Mouse (Mus musculus): ENCODE measurements at regions not wholly inside any gene's neighbourhood (a gene's known extent, or its start where the extent isn't known, plus 50 kb on each side); places are given as distances from the start of the nearest gene placed in this dataset.

GRCm38 (mm10) chr13:72814616-72815015 lies 186.0 kb downstream of the Irx2 start:
- no peak overlapping the region for H3K27ac ChIP-seq
- peaks cover 28% of the 10 kb centered on the region for H3K27me3 ChIP-seq (replicated peaks)
- H3K36me3 ChIP-seq, result no peaks in the 10 kb centered on the region
- H3K4me3 ChIP-seq (replicated peaks), result no peak overlapping the region
- 65% methylated on average over 7 of the region's 7 CpGs for WGBS
- ATAC-seq, result no peak
- H3K4me1 ChIP-seq (replicated peaks), result no peaks in the 10 kb centered on the region
- H3K4me2 ChIP-seq (replicated peaks), result no peak overlapping the region
- H3K9ac ChIP-seq, result no peak overlapping the region
- no peaks in the 10 kb centered on the region for H3K9me3 ChIP-seq

DNA sequence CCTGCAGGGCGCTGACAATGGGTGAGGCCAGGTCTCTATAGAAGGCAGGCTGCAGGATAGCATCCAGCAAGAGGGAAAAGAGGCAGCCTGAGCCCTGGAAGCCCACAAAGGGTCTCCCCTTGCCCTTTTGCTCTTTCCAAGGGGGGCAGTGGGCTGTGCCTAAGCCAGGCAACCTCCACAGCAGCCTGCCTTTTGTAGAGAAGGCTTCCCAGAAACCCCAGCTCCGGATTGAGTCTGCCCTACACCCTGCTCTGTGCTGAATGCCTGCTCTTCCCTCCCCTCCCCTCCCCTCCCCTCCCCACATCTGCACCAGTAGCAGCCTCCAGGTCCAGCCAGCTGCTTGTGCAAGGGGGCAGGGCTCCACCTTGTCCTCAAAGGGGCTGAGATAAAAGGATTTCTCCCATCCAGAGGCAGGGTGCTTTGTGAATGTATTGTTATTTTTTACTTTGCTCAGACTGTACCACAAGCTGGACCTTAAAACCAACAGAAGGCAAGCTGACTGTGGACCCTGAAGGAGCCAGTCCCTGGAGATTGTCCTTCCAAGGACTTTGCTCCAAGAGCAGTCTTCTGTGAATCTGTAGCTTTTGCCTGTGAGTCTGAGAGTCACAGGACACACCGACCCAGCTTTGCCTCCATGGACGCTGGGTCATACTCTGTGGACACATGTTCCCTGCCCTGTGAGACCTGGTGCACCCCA lies 186.8 kb downstream of the Irx2 start:
- H3K36me3 ChIP-seq, result no peaks in the 10 kb centered on the region

GRCm38 (mm10) chr13:72815933-72816553 lies 187.4 kb downstream of the Irx2 start:
- H3K4me3 ChIP-seq (replicated peaks), result no peak overlapping the region
- no peaks in the 10 kb centered on the region for H3K36me3 ChIP-seq
- H3K4me1 ChIP-seq (replicated peaks), result no peaks in the 10 kb centered on the region
- H3K27me3 ChIP-seq (replicated peaks), result peaks cover 28% of the 10 kb centered on the region
- ATAC-seq, result no peak
- no peak overlapping the region for H3K9ac ChIP-seq
- H3K27ac ChIP-seq, result no peak overlapping the region
- H3K4me2 ChIP-seq (replicated peaks), result no peak overlapping the region
- H3K9me3 ChIP-seq, result no peaks in the 10 kb centered on the region
- WGBS, result 8% methylated on average over 18 of the region's 18 CpGs

More for the DNA sequence above, 186.8 kb downstream of the Irx2 start:
- no peak overlapping the region for H3K4me3 ChIP-seq (replicated peaks)
- no peak overlapping the region for H3K27ac ChIP-seq
- H3K9me3 ChIP-seq, result no peaks in the 10 kb centered on the region
- H3K9ac ChIP-seq, result no peak overlapping the region
- no peak overlapping the region for H3K4me2 ChIP-seq (replicated peaks)
- no peaks in the 10 kb centered on the region for H3K4me1 ChIP-seq (replicated peaks)
- peaks cover 28% of the 10 kb centered on the region for H3K27me3 ChIP-seq (replicated peaks)
- 9% methylated on average over 4 of the region's 4 CpGs for WGBS
- ATAC-seq, result no peak

GRCm38 (mm10) chr13:72816856-72817255 lies 188.2 kb downstream of the Irx2 start:
- no peak for ATAC-seq
- H3K4me2 ChIP-seq (replicated peaks), result no peak overlapping the region
- no peak overlapping the region for H3K27ac ChIP-seq
- no peak overlapping the region for H3K9ac ChIP-seq
- WGBS, result 12% methylated on average over 8 of the region's 8 CpGs
- H3K27me3 ChIP-seq (replicated peaks), result peaks cover 28% of the 10 kb centered on the region
- no peaks in the 10 kb centered on the region for H3K36me3 ChIP-seq
- no peaks in the 10 kb centered on the region for H3K4me1 ChIP-seq (replicated peaks)
- H3K9me3 ChIP-seq, result no peaks in the 10 kb centered on the region
- H3K4me3 ChIP-seq (replicated peaks), result no peak overlapping the region

DNA sequence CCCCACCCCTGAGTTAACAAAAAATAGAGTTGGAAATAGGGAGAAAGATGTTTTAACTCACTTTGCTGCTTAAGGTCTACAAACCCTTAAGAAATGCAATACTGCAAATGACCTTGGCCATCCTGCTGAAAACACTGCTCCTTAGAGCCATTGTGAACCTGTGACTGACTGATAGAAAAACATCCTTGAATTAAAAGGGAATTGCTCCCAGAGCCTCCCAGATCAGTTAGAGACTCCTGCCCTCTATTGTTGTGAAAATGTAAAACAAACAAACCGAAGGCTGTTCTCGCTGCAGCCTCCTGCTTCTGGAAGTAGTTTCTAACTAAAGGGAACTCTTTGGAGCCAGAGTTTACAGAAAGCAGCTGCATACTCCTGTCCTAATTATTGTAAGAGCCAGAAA lies 188.9 kb downstream of the Irx2 start:
- no peak overlapping the region for H3K27ac ChIP-seq
- no peak for ATAC-seq
- no peak overlapping the region for H3K4me2 ChIP-seq (replicated peaks)
- H3K4me1 ChIP-seq (replicated peaks), result no peaks in the 10 kb centered on the region
- H3K4me3 ChIP-seq (replicated peaks), result no peak overlapping the region
- WGBS, result 15% methylated on average over 2 of the region's 2 CpGs
- H3K36me3 ChIP-seq, result no peaks in the 10 kb centered on the region
- H3K9ac ChIP-seq, result no peak overlapping the region
- H3K9me3 ChIP-seq, result no peaks in the 10 kb centered on the region
- peaks cover 28% of the 10 kb centered on the region for H3K27me3 ChIP-seq (replicated peaks)

DNA sequence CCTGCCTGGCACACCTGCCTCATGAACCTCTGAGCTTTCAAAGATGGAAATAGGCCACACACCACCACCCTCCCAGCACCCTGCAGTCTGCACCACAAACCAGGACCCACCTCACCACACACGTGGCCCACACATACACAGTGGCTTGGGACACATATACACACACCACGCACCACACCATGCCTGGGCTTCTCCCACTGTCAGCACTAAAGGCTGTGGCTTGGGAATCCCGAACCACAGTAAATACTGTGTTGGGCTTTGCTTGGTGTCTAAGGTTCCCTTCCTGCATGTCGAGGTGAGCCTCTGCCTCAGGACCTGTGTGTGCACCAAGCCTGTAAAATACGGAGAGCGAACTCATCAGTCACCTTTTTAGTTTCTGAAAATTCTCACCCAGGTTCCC lies 189.3 kb downstream of the Irx2 start:
- ATAC-seq, result no peak
- Histone ChIP-seq H3K9me3 (no peaks in the 10 kb centered on the region), H3K4me2 (replicated peaks) (no peak overlapping the region), H3K27ac (no peak overlapping the region), H3K9ac (no peak overlapping the region), H3K4me1 (replicated peaks) (no peaks in the 10 kb centered on the region), H3K36me3 (no peaks in the 10 kb centered on the region), H3K27me3 (replicated peaks) (peaks cover 28% of the 10 kb centered on the region), H3K4me3 (replicated peaks) (no peak overlapping the region)
- 13% methylated on average over 6 of the region's 6 CpGs for WGBS

DNA sequence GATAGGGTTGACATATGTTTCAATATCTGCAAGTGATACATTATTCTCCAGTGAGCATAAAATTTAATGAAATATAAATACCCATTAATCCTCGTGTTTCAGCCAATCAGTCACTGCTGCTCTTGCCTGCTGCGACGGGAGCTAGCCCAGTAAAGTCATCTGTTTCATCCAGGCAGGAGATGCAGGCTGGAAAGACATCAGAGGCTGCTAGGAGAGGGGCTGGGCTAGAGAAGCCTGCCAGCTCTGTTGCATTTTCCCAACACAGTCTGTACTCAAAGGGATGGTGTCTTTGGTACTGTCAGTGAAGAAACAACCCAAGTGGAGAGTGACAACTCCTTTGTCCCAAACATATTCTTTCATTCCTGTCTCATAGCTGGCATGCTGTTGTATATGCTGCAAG lies 198.0 kb downstream of the Irx2 start:
- ATAC-seq, result no peak
- Histone ChIP-seq H3K9me3 (no peaks in the 10 kb centered on the region), H3K9ac (no peak overlapping the region), H3K27ac (no peak overlapping the region), H3K4me3 (replicated peaks) (no peak overlapping the region), H3K4me2 (replicated peaks) (no peak overlapping the region), H3K36me3 (no peaks in the 10 kb centered on the region), H3K4me1 (replicated peaks) (no peaks in the 10 kb centered on the region), H3K27me3 (replicated peaks) (no peaks in the 10 kb centered on the region)
- WGBS, result 41% methylated on average over 3 of the region's 3 CpGs

DNA sequence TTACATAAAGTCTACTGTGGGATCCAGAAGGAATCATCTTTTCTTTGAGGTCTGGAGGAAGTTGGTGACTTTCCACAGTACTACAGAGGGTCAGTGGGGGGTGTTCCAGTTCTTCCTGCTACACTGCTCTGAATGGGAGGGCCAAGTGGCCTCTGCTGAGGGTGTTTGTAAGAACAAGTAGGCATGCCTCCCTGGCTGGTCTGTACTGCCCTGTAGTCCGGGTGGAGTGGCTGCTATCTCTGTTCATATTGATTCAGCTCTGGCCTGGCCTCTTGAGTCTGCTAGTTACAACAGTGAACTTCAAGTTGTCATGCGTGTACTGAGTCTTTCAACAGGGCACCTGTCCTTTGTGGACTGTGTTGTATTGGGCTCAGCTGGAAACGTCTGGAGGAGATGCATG lies 200.7 kb downstream of the Irx2 start:
- 65% methylated on average over 3 of the region's 3 CpGs for WGBS

GRCm38 (mm10) chr13:72833326-72833725 lies 204.7 kb downstream of the Irx2 start:
- H3K4me3 ChIP-seq (replicated peaks), result no peak overlapping the region
- no peak overlapping the region for H3K9ac ChIP-seq
- H3K36me3 ChIP-seq, result no peaks in the 10 kb centered on the region
- H3K27me3 ChIP-seq (replicated peaks), result no peaks in the 10 kb centered on the region
- 61% methylated on average over 2 of the region's 2 CpGs for WGBS
- no peaks in the 10 kb centered on the region for H3K9me3 ChIP-seq
- no peak overlapping the region for H3K27ac ChIP-seq
- ATAC-seq, result no peak
- no peak overlapping the region for H3K4me2 ChIP-seq (replicated peaks)
- no peaks in the 10 kb centered on the region for H3K4me1 ChIP-seq (replicated peaks)

More for the DNA sequence above, 200.7 kb downstream of the Irx2 start:
- no peak for ATAC-seq
- H3K4me2 ChIP-seq (replicated peaks), result no peak overlapping the region
- no peaks in the 10 kb centered on the region for H3K36me3 ChIP-seq
- no peaks in the 10 kb centered on the region for H3K4me1 ChIP-seq (replicated peaks)
- H3K9me3 ChIP-seq, result no peaks in the 10 kb centered on the region
- H3K27me3 ChIP-seq (replicated peaks), result no peaks in the 10 kb centered on the region
- no peak overlapping the region for H3K9ac ChIP-seq
- no peak overlapping the region for H3K4me3 ChIP-seq (replicated peaks)
- H3K27ac ChIP-seq, result no peak overlapping the region

DNA sequence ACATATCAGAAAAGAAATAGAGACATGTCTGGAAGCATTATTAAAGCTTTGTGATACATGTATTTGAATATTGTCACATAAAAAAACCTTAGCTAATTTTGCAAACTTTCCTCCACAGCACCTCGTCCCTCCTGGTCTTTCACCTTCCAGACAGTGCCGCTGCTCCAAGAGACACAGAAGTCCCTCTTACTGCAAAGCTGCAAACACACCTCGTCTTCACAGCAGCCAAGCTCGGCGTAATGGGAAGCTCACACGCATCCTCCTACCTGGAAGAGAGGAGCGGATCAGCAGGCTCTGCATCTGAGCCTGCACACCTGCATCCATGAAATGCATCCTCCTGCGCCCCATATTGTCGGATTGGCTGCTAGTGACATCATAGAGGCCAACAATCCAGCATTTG lies 208.4 kb downstream of the Irx2 start:
- ATAC-seq, result no peak

GRCm38 (mm10) chr13:72848097-72848496 lies 219.5 kb downstream of the Irx2 start:
- H3K27me3 ChIP-seq (replicated peaks), result no peaks in the 10 kb centered on the region
- WGBS, result 60% methylated on average over 4 of the region's 4 CpGs
- H3K4me1 ChIP-seq (replicated peaks), result no peaks in the 10 kb centered on the region
- H3K9ac ChIP-seq, result no peak overlapping the region
- no peaks in the 10 kb centered on the region for H3K9me3 ChIP-seq
- no peaks in the 10 kb centered on the region for H3K36me3 ChIP-seq
- H3K27ac ChIP-seq, result no peak overlapping the region
- H3K4me2 ChIP-seq (replicated peaks), result no peak overlapping the region
- ATAC-seq, result no peak
- H3K4me3 ChIP-seq (replicated peaks), result no peak overlapping the region

More for the DNA sequence above, 208.4 kb downstream of the Irx2 start:
- no peak overlapping the region for H3K9ac ChIP-seq
- no peaks in the 10 kb centered on the region for H3K9me3 ChIP-seq
- H3K4me3 ChIP-seq (replicated peaks), result no peak overlapping the region
- H3K27me3 ChIP-seq (replicated peaks), result no peaks in the 10 kb centered on the region
- H3K27ac ChIP-seq, result no peak overlapping the region
- whole genome bisulfite sequencing, result 79% methylated on average over 9 of the region's 9 CpGs
- no peak overlapping the region for H3K4me2 ChIP-seq (replicated peaks)
- H3K4me1 ChIP-seq (replicated peaks), result no peaks in the 10 kb centered on the region
- H3K36me3 ChIP-seq, result no peaks in the 10 kb centered on the region

DNA sequence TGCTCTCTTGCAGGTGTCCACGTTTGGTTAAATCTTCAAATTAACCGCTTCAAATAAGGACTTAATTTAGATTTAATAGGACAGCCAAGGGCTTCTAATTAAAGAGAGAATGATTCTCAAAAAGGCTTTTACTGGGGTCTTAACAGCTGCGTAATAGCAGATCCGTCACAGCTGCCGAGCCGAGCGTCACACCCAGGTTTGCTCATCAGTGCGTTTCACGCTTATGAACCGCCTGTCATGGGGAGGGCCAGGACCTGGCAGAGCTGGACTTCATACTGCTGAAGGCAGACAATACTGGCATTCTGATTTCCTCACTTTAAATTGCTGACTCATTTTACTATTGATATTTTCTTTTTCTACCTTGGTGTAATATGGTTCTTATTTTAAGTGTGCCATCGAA lies 221.2 kb downstream of the Irx2 start:
- no peaks in the 10 kb centered on the region for H3K27me3 ChIP-seq (replicated peaks)
- 78% methylated on average over 11 of the region's 11 CpGs for WGBS
- no peaks in the 10 kb centered on the region for H3K9me3 ChIP-seq
- H3K9ac ChIP-seq, result no peak overlapping the region
- ATAC-seq, result no peak
- no peaks in the 10 kb centered on the region for H3K4me1 ChIP-seq (replicated peaks)
- H3K4me2 ChIP-seq (replicated peaks), result no peak overlapping the region
- no peaks in the 10 kb centered on the region for H3K36me3 ChIP-seq
- no peak overlapping the region for H3K27ac ChIP-seq
- H3K4me3 ChIP-seq (replicated peaks), result no peak overlapping the region

- H3K4me2 ChIP-seq (replicated peaks), result no peak overlapping the region
- no peak overlapping the region for H3K4me3 ChIP-seq (replicated peaks)
- H3K9ac ChIP-seq, result no peak overlapping the region
- WGBS, result 73% methylated on average over 4 of the region's 4 CpGs
- H3K27me3 ChIP-seq (replicated peaks), result no peaks in the 10 kb centered on the region
- no peaks in the 10 kb centered on the region for H3K36me3 ChIP-seq
- ATAC-seq, result no peak
- no peaks in the 10 kb centered on the region for H3K4me1 ChIP-seq (replicated peaks)
- H3K9me3 ChIP-seq, result no peaks in the 10 kb centered on the region
- H3K27ac ChIP-seq, result no peak overlapping the region
Measured at GRCm38 (mm10) chr13:72852896-72853295, 224.3 kb downstream of the Irx2 start.

Data from intestine, embryonic 15.5 days (tissue).